Mouse (Mus musculus): ENCODE measurements at regions not wholly inside any gene's neighbourhood (a gene's known extent, or its start where the extent isn't known, plus 50 kb on each side); places are given as distances from the start of the nearest gene placed in this dataset.
"Not testable (repeated sequence)": the region's sequence is repeated elsewhere in the genome, so short reads cannot be mapped to it uniquely, and the experiment has no call there.

DNA sequence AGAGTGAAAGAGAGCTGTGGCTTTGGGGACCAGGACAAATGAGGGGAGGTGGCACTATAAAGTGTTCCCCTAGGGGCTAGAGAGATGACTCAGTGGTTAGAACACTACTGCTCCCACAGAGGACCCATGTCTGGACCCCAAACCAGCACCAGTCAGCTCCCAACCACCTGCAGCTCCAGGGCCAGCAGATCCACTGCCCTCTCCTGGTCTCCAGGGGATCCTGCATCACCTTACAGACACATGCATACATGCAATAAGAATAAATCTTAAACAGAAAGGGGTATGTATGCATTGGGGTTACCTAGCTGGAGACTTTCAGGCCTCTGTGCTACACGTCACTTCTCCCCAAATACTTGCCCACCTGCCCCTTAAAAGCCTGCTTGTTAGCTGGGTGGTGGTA, 93.8 kb upstream of the Zfp706 start:
- DNase-seq (ENCODE audit: low spot score) = no peak

DNA sequence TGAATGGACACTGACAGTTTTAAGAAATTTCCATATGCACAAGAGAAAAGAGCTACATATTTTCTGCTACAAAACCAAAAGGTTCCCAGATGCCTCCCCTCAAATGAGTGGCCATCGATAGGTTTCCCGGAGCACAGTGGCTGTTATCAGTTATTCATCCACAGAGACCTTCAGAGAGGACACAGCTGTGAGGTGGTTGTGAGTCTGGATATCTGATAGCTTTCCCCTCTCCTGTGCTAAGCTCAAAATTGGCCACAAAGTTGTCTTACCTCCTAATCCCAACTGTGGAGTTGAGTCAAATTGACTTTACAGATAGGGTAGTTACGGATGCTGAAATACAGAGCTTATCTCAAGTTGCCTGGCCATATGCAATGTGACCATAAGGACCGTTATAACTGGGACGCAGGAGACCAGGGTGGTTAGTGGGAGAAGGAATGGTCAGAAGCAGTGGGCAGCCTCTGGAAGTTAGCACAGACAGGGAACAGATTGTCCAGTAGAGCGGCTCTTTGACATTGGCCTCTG, 93.3 kb upstream of the Zfp706 start:
- no peak for DNase-seq (ENCODE audit: low spot score)

DNA sequence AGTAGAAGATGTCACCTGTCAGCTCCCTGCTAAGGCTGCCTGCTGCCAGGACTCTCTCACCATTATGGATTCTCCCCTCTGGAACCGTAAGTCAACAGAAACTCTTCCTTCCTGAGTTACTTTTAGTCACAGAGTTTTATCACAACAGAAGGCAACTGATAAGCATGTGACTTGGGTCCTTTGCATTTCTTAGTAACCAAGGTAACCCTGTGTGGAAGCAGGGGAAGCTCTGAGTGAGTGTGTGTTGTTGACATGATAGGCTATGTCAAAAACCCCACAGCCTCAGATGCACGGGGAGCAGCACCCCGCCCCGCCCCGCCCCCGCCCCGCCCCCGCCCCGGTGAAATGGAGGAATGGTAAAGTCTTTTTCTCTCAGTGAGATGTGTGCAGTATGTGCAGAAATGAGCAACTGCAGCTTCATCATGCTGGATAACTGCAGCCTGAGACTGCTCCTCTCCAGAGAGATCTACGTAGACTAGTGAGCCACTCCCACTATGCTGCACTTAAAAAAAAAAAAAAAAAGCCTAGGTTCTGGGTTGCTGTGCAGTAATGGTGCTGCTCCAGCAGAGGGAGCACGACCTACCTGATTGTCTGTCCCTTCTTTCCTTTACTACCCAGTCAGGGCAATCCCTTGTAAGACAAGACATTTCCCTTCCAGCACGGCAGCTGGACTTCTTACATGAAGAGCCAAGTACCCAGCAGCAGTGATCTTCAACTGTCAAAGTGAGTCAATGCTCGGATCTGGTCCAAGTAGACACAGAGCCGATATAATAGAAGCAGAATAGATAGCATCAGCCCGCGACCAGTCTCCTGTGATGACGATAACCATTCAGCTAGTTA, 92.6 kb upstream of the Zfp706 start:
- no peak for DNase-seq (ENCODE audit: low spot score)

DNA sequence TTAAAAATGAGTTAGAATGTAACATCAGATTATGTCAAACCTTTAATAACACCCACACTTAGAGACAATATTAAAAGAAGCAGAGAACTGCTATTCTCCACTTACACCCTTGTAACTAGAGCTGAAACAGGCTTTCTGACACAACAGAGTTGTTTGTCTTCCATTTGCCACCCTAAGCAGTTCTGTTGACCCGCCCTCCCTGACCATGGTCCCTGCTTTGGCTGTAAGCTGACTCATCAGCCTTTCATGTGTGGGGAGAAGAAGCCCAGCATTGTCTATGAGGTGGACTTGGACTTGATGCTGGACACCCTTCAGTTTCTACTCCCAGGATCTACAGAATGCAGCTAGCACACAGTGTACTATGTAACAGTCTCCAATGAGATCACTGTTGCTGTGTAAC, 91.6 kb upstream of the Zfp706 start:
- no peak for DNase-seq (ENCODE audit: low spot score)

- DNase-seq (ENCODE audit: low spot score) = no peak
These were observed 89.9 kb upstream of the Zfp706 start for GRCm38 (mm10) chr15:37097426-37097825.

GRCm38 (mm10) chr15:37091171-37091570, 83.6 kb upstream of the Zfp706 start:
- not testable (repeated sequence) for DNase-seq (ENCODE audit: low spot score)

DNA sequence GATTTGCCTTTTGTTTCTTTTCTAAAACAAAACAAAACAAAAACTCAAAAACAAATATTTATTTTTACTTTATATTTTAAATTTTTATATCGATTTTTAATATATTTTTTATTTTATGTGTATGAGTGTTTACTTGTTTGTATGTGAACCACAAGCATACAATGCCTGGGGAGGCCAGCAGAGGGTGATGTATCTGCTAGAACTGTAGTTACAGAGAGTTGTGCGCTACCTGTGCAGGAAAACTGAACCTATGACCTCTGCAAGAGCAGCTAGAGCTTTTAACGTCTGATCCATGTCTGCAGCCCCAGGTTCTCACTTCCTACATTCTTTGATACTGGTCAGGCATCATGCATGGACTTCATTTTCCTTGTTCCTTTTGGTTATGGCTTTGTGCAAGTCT, 76.2 kb upstream of the Zfp706 start:
- no peak for DNase-seq (ENCODE audit: low spot score)

GRCm38 (mm10) chr15:37081836-37082235, 74.3 kb upstream of the Zfp706 start:
- no peak for DNase-seq (ENCODE audit: low spot score)

DNA sequence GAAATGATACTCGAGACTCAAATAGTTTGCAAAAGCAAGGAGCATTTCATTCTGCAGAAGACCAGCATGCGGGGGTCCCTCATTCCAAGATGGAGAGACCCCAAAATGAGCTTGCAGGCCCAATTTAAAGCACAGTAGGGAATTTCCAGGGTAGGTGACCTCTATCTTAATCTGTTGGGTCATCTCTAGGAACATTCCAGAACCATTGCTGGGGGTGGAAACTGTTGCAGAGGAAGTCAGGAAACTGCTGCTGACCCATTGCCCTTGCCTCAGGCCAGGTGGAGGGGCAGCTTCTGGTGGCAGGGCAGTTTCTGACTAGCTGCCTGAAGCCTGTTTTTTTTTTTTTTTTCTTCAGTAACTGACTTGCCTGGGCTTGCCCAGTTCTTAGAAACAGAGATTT, 73.4 kb upstream of the Zfp706 start:
- no peak for DNase-seq (ENCODE audit: low spot score)

GRCm38 (mm10) chr15:37080395-37080794, 72.8 kb upstream of the Zfp706 start:
- DNase-seq (ENCODE audit: low spot score) = no peak

GRCm38 (mm10) chr15:37074207-37074606, 66.6 kb upstream of the Zfp706 start:
- not testable (repeated sequence) for DNase-seq (ENCODE audit: low spot score)

DNA sequence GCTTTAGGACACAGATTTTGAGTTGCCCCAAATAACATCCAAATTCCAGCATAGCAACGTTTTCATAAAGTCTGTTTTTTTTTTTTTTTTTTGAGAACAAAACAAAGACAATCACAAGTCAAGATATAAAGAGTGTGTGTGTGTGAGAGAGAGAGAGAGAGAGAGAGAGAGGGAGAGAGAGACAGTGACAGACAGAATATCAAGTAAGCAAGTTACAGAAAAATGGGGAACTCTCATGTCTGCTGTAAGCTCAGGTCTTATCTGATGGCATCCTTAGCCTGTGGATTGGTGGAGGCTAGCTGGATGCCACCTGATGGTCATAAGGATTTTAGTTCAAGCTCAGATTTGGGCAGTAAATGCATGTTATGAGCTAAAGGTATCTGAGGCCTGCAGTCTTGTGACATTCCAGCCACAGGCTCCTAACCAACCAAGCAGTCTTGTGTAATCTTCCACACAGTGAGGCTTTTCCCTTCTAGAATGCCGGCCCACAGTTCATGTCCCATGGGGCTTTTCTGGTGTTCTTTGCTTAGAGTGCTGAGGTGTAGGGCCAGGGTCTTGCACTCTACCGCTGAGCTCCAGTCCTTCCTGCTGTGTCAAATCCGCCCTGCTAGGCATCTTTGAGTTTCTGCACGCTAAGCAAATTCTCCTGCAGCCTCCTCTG, 64.8 kb upstream of the Zfp706 start:
- DNase-seq (ENCODE audit: low spot score) = no peak

DNA sequence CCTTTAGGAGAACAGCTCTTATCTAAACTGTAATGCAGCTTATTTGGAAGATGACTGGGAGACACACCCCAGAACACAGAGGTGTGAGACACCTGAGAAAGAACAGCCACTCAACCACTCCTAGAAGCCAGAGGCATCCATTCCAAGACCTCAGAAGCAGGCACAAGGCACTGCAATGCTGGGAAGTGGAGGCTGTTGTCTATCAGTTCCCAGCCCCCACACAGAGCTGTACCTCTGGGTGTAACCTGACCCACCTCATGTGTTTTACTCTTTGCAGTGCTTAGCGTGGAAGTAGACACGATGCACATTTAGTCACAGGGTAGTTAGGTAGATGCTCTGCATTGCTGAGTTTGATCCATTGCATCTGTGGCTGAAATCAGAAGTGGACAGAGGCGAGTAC, 62.6 kb upstream of the Zfp706 start:
- DNase-seq (ENCODE audit: low spot score) = no peak

DNA sequence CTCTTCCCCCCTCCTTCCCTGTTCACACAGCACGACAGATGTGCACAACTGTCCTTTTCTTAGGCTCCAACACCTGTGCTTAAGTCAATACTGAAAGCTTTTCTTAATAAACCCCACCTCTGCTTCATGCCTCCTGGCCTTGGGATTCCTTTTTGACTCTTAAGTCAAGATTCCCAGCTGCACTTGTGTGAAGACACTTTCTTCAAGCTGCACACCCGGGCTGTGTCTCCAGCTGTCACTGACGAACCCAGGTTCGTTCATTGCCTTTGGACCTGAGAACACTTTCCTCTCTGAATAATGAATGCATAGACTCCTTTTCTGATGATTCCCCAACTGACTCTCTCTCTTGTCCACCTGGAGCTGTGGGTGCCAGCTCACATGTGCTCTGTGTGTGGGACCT, 59.8 kb upstream of the Zfp706 start:
- DNase-seq (ENCODE audit: low spot score) = no peak

- DNase-seq (ENCODE audit: low spot score) = no peak
These were observed 58.5 kb upstream of the Zfp706 start for GRCm38 (mm10) chr15:37065926-37066550.

DNA sequence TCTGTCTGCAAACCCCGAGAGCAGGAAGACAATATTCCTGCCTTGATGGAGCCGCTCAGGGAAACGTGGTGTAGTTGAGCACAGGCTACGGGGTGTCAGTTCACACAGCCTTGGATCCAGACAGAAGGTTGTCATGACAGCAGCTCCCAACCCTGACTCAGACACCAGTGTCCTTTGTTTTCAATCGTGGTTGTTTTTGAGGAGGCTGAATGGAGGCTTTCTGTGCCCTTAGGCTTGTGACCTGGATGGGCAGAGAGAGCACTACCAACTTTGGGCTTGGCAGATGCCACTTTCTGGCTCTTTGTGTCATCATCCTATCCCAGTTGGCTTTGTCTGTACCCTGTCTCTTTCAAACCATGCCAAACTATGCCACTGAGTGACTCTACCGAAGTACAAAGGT, 57.8 kb upstream of the Zfp706 start:
- no peak for DNase-seq (ENCODE audit: low spot score)

DNA sequence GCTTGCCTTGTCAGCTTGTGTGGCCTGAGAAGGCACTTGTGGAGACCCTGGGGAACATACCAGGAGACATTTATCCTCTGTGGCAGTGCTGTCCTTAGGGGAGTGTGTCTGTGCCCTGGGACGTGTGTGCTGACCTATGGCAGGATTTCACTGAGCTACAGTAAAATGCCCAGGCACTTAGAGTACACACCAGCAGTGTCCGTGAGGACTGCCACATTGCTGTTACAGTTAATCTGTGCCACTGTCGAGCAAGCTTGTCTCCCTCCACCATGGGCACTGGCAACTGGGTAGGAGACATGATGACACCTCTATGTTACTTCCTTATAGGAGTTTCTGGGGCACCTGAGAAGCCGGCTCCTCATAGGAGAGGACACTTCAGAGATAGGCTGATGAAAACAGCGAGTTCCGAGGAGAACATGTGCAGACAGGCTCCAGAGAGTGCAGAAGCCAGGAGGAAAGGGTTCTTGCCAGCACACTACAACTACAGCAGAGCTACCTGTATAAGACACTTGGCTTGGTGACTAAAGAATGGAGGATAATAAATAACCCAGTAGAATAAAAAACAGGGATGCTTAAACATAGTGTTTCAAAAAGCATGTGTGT, 56.3 kb upstream of the Zfp706 start:
- no peak for DNase-seq (ENCODE audit: low spot score)

GRCm38 (mm10) chr15:37062585-37062984, 55.0 kb upstream of the Zfp706 start:
- no peak for DNase-seq (ENCODE audit: low spot score)

DNA sequence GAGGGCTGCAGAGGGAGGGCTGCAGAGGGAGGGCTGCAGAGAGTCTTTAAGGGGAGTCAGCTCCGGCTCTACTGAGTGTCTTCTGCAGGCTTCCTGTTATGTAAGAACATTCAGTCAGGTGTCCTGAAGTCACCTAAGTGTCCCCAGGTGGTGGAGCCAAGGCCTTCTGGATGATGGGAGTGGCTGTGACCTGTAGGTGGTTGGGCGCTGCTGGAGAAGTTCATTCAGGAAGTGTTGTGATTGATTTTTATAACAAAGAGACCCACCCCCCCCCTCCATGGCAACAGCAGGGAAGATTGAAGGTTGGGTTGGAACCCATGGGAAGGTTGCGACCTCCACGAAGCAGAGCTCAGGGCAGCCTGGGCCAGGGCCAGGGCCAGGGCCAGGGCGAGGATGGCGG, 53.9 kb upstream of the Zfp706 start:
- no peak for DNase-seq (ENCODE audit: low spot score)

DNA sequence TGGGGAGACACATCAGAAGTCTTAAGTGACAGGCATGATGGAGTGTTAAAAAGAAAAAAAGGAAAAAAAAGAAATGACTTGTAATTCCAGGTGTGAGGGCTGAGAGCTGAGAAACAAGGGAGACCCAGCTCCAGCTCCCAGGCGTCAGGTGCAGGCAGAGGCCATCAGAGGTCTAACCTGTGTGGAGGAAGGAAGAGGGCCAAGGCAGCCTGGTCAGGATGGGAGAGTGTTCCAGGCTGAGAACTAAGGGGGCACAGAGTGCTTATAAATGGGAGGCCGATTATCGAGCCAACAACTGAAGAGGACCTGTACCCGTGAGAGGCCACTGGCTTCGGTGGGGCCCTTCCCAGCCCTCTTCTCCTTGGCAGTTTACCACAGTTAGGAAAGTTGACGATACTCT, 53.3 kb upstream of the Zfp706 start:
- DNase-seq (ENCODE audit: low spot score) = no peak

Measured in testis, postnatal 14 days (tissue).